Mouse (Mus musculus): Measurements from ENCODE around the gene Cyp2d22.
"Not testable (repeated sequence)": the region's sequence is repeated elsewhere in the genome, so short reads cannot be mapped to it uniquely, and the experiment has no call there.

Cyp2d22 gene

DNA sequence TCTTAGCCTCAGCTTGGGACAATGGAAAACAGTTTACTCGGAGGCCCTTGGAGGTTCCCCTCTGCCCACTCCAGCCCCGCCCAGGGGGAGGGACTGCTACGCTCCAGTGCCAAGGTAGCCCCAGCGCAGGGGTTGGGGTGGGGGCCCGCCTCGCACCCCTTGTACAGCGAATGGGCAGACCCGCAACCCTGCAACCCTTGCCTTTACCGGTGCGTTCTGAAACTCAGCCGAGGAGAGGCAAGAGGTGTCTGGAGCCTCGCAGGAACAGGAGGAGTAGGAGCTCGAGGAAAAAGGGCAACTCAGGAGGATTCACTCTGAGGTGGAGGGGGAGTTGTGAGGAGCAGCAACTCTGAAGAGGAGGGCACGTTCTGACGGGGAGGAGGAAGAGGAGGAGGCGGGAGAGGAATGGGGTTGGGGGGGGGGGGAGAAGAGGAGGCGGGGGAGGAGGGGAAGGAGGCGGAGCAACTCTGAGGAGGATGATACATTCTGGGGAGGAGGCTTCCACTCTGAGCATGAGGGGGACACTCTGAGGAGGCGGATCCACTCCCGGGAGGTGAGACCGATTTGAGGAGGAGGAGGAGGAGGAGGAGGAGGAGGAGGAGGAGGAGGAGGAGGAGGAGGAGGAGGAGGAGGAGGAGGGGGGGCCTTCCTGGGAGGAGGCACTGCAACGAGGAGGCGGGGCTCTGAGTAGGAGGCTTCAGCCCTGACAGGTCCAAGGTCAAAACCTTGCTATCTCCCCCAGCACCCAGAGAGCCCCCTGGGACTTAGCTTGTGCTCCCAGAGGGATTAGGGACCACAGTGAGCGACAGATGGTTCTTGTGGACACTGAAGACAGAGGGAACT lies at the start of gene Cyp2d22:
Gene Cyp2d22 (minus strand): TSS at position 390 of the 843 bp plus-strand sequence.
- peak; percentile 39 for DNase-seq

DNA sequence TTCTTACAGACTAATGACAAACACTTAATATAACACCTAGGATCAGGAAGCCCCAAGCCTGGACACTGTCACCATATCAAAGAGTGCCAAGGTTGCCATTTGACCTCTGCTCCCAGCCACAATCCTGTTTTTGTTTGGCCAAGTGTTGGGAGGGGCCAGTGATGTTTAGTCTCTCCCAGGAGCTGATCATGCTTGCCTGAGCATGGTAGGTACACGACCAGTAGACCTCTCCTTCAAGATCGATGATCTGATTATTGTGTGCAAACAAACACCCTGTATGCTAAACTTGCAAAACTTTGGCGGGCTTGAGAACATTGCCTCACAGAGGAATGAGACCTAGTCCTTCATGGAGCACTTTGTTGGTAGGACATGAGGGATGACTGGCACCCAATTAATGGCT lies 43.4 kb upstream of the Cyp2d22 start:
- DNase-seq = no peak

DNA sequence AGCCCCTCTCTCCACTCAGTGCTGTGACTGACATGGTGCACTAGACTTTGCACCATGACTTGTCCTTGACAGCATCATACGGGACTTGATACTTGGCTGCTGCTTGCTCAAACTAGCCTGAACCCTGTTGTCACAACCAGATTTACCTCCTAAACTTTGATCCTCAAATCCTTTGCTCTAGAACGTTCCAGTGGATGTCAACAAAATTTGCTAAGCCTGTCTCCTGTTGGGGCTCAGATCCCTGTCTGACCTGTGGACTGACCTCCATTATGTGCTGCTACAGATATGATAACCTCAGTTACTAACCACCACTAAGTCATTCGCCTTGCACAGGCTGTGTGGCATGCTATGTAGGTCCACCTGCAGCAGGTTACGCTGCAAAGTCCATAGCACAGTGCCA lies 42.9 kb upstream of the Cyp2d22 start:
- DNase-seq = no peak

DNA sequence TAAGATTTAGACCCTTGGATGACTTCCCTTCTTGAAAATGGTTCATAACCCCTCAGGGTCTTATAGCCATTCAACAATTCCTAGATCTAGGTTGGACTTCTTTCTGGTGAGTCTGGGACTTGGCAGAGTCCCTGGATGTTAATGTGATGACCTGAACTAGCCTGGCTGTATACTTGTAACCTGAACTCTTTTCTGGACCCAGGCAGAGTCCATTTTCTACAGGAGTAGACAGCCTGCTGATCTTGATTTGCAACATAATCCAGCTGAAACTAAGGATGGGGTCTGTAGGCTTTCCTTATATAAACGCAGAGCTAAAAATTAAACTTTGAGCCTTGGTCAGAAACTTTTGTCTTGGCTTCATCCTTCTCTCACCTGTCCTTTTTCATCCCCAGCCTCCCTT lies 38.6 kb upstream of the Cyp2d22 start:
- no peak for DNase-seq

DNA sequence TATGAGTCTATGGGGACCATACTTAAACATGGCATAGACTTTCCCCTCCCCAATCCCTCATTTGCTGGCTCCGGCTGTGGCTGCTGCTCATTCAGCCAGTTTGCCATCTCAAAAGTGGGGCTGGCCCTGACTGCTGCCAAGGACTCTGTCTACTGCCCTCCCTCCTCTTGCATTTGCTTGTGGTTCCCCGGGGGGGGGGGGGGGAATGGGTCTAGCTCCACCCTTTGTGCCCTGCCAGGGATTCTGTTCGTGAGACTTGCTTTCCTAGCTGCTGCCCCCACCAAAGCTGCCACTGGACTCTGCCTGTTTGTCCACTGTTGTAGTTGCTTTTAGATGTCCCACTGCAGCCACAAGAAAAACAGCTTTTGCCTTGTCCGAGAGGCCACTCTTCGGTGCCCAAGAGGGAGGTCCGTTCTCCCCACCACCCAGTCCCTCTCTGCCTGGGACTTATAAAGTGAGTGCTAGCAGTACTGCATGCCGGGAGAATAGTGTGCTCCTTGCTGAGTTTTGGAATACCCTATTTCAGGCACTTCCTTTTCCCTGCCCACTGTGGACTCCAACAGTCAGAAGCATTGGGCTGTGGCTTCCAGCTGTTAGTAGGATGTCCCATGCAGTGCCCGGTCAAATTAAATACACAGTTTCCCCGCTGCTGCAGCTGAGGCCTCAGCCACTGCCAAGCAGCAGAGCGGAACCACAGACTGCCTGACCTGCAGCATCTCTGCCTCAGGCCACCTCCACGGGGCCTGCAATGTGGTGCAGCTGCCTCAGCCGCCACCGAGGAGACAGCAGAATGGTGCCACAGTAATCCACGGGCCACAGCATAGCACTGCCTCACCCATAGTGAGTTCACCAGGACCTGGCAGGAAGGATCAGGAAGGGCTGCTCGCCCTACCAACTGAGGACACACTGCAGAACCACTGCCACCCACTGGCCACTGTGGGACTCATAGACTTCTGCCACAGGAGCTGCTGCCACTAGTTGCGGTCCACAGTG lies 37.0 kb upstream of the Cyp2d22 start:
- DNase-seq = peak; percentile 78

DNA sequence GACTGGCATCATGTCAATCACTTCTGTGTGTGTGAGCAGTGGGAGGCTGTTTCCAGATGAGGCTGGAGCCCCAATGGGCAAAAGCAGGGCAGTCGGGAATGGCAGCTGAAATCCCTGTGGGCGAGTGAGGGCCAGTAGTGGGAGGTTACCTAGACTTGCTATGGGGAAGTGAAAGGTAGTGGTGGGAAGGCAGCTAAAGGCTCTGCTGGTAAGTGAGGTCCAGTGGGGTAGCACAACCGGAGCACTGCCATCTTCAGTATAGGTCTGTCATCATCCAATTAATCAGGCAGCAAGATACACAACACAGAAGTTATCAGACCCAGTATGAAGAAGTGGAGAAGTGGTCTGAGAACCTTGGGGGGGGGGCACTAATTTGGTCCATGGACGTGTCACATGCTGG lies 27.5 kb upstream of the Cyp2d22 start:
- no peak for DNase-seq

DNA sequence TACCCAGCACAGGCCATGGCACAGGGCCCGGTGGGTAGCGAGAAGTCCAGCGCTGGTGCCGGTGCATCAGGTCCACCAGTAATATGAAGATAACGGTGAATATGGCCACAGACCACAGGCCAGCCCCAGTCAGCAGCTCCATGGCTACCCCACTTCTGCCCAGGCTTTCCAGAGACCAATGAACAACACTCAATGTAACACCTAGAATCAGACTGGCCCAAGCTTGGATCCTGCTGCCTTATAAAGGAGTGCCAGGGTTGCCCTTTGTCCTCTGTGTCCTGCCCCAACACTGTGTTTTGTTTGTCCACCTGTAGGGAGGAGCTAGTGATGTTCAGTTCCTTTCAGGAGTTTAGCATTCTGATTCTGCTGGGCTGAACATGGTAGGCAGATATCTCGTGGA lies 26.9 kb upstream of the Cyp2d22 start, which contains the start of gene Cyp2d10:
Gene Cyp2d10 (minus strand): TSS at position 215 of the 400 bp plus-strand sequence.
- DNase-seq = no peak

DNA sequence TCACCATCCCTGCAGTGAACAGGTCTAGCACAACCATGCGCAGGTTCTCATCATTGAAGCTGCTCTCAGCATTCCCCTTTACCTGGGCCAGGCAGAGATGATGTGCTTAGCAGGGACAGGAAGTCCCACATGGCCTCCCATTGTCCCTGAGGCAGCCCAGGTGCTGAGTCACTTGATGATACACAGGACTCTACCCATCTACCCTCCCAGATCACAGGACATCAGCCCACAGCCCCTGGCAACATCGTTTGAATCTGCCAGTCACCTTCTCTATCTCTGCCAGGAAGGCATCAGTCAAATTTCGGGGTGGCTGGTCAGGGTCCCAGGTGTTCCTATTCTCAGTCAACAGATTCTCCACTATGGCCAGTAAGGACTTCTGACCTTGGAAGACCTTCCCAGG lies 24.1 kb upstream of the Cyp2d22 start:
- DNase-seq = no peak

DNA sequence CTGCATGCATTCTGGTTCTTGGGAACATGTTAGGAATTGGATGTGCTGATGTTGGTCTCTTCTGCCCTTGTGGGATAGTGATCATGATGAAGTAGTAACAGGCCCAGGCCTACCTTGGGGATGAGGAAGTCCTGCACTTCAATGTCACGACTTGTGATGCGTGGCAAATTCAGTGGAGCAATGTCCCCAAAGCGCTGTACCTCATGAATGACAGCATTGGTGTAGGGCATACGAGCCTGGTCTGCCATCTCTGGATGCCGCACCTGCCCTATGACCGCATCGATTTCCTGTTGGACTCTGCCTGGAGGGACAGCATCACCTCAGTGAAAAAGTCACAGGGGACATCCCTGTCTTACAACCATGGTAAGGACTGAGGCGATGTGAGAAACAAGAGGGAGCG lies 23.5 kb upstream of the Cyp2d22 start:
- DNase-seq = no peak

DNA sequence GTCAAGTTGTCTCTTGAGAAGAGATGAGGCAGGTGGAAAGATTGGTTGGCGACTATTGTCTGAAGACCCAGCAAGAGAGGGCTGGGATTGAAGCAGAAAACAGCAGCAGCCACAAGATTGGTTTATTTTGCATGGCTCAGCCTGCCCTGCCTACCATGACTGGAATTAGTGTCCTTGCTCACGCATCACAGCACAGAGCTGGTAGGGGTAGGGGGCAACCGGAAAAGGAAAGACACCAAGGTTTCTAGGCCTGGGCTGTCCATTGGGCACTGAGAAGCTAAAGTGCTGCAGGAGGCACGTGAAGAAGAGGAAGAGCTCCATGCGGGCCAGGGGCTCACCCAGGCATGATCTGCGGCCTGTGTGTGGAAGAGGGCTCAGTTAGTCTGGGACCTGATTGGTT lies 22.7 kb upstream of the Cyp2d22 start:
- no peak for DNase-seq

DNA sequence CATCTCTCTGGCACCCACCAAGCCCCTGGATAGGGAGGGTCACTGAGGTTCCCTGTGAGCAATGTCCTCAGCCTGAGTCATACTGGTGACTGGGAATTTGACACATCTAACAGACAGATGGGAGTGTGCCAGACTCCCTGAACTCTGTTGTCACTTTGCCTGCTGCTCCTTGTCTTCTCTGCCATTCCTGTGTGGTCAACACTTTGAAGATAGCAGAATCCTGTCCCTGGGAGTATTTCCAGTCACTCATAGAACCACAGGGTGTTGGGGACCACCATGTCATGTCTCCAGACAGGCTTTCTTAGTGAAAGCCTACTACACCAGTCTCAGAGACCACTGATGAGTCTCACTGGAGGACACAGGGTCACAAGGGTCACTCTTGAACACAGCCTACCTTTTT lies 22.0 kb upstream of the Cyp2d22 start:
- no peak for DNase-seq

DNA sequence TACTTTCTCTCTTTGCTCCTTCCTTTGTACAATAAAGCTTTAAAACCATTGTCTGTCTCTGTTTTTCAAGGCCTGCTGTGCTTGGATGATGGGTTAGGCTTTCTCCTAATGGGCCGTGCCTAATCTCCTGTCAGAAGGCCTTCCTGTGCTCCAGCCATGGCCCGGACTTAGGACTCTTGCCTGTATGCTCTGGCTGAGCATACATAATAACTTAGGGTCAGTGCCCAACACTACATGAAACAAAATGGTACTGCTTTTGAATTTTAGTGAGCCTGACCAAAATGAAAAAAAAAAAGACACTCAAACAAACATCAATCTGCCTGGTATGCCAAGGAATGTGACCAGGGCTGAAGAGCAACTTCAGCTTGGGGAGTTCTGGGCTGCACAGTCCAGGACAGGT lies 21.5 kb upstream of the Cyp2d22 start:
- no peak for DNase-seq

DNA sequence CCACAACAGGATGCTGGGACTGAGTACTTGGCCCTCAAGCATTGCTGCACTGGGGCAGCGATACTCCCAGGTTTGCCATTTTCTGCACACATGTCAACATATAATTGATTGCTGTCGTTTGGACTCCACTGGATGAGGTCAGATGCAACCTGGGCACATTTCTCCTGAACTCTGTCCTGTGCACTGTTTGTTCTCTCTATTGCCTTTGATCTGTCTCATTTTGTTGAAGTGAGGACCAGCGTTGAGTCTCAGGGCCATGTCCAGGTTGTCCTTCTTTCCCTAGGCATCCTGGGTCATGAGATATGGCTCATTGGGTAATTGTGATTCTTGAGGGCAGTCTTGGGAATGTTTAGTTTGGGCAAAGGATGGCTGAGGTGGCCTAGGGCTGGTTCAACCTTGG lies 15.9 kb upstream of the Cyp2d22 start:
- not testable (repeated sequence) for DNase-seq

DNA sequence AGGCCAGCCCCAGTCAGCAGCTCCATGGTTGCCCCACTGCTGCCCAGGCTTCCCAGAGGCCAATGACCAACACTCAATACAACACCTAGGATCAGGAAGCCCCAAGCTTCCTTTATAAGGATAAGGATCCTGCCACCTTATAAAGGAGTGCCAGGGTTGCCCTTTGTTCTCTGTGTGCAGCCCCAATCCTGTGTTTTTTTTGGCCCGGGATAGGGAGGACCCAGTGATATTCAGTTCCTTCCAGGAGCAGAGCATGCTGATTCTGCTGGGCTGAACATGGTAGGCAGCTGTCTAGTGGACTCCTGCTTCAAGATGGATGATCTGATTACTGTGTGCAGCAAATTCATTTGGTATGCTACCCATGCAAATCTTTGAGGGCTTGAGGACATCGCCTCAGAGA lies 13.9 kb upstream of the Cyp2d22 start, which contains the start of gene Cyp2d11:
Gene Cyp2d11 (minus strand): TSS at position 101 of the 400 bp plus-strand sequence.
- DNase-seq = not testable (repeated sequence)

DNA sequence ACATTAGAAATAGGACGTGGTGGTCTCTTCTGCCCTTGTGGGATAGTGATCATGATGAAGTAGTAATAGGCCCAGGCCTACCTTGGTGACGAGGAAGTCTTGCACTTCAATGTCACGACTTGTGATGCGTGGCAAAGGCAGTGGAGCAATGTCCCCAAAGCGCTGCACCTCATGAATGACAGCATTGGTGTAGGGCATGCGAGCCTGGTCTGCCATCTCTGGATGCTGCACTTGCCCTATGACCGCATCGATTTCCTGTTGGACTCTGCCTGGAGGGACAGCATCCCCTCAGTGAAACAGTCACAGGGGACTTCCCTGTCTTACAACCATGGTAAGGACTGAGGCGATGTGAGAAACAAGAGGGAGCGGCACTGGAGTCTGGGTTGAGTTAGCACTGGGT lies 9.9 kb upstream of the Cyp2d22 start:
- not testable (repeated sequence) for DNase-seq

DNA sequence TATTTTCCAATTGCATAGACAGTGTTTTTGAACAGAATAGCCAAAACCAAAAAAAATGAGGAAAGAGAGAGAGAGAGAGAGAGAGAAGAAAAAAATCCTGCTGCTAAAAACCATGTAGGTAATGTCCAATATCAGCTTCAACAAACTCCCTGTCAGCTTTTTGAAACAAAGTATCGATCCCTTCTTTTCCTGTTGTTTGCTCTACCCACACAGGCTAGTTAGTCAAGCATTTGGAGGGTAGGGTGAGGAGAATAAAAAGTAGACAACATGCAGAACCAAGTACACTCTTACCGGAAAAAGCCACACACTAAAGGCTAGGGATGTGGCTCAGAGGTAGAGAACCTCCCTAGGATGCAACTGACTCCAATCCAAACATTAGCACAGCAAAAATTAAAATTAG lies 5.7 kb upstream of the Cyp2d22 start:
- no peak for DNase-seq

DNA sequence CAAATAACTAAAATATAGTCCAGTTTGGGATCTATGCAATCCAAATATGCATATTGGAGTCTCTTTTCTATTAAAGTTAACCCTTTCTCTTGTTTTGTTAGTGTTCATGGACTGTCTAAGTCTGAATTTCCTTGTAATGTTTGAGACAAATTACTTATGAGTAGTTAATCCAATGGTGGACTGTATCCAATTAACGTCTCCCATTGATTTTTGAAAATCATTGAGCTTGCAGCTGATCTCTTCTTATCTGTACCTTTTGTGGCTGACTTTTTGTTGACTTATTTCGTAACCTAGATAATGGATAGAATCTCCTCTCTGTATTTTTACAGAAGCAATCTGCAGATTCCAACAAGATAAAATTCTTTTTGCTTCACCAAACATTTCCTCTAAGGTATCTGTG lies 2.4 kb upstream of the Cyp2d22 start:
- no peak for DNase-seq

DNA sequence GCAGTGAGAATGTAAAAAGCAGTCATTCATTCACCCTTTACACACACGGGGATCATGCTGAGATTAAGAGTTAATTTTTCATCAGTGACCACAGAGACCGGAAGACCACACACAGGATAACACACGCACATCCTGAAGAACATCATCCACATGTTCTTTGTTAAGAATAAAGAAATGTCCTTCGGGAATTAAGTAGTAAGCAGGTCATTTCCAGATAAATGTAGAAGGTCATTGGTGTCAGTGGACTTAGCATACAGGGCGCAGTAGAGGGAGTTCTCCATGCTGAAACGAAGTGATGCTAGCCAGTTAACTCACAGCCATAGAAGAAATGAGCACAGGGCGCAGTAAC lies 628 bp upstream of the Cyp2d22 start:
- no peak for DNase-seq

DNA sequence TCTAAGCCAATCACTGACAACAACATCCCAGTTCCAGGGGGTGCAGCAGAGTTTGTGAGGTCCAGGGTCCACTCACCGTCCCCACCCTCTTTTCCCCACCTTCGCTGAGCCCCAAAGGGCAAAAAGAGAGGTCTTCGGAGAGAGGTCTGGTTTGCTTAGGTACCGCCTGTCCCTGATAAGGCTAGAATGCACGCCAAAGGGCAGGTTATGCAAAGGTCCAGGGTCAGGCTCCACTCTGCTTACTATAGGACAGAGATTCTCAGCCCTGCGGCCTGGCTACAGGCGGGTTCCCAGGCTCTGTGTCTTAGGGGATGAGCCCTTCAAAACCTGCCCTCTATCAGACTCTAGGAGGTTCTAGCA lies 569 bp downstream of the Cyp2d22 start:
- no peak for DNase-seq

DNA sequence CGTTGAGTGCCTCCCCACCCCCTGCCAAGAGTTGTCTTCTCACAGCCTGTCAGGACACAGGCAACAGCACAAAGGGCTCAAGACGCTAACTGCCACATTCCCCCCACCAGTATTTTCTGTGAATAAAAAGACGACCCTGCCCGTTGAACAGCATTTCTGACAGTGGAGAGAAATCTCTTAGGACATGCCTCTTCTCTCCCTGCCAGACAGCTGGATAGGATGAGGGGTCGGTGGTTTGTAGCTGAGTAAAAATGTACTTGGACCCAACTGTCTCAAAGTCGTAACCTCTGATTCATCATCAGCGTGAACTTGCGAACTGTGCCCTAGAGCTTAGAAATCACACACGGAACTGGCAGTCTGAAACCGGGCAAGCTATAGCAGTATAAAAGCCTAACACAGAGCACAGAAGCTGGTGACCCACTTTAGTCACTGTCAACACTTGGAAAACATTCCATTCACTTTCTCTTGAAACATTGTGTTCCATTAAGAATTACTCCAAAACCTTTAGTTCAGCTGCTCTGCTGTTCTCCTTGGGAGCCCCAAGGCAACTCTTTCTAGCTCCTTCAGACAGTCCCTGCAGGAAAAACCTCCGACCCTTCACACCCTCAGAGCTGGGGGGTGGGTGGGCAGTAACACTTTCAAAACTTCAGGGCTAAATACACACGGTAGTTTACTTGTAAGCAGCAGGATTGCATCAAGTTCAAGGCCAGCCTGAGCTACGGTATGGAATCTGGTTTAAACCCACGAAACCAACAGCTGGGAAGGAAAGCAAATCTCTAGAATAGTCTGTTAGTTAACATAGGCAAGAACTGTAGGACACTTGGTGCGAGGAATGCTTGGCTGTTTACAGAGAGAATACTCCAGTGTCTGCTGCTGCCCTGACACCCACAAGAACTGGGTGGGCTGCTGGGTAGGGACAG lies 1.5 kb downstream of the Cyp2d22 start:
- no peak for DNase-seq

DNA sequence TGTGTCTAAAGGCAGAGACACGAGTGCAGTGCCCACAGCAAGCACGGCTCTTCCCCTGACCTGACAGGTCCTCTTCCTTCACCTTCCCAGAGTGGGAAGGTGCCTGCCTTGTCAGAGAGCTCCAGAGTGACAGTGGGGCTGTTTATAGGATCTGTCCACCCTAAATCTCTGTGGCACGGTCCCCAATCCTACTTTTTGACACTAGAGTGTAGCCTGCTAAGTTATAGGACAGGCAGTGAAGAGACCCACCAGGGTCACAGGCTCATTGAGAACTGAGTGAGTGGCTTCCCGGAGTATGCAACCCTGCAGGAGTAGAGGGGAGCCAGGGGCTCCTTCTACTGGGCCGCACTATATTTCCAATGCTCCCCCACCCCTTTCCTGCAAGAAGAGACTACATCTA lies 2.4 kb downstream of the Cyp2d22 start:
- DNase-seq = no peak

DNA sequence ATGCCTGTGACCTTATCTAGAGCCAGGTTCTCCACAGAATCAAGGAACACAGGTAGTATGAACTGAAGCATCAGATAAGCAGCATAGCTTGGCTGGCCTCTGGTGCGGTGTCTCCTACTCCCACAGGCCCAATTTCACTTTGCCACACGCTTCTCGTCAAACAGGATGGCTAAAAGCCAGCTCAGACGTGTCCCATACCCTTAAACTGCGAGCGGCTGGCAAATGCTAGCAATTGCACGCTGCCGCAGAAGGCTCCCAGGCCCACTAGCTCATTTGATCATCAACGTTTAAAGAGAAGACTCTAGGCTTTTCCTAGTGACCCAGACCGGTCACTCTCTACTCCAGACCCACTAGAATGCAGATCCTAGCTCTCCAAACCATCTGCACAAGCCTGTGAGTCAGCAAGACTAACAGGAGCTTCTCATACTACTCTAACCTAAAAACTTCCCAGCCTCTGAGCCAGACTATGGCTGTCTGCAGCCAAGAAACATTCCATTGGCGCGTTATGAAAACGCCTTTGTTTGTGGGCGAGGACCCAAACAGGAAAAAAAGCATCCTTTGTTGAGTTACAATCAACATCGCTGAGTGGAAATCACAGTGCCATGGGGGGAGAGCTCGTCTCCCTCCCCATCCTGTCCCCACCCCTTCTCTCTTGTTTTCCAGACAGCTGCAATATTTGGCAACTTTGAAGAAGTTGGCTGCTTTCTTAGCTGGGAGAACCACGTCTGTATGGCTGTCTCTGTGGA lies 3.5 kb downstream of the Cyp2d22 start:
- DNase-seq = no peak
